Mouse (Mus musculus): ENCODE measurements around the gene Nipsnap2. TPM values are rescaled to one million over a fixed set of nuclear protein-coding genes. Genes with fewer than 3 reads are reported as not detected.

Gene Nipsnap2
- polyA plus RNA-seq, 1 experiment: 16.3 TPM

- Histone ChIP-seq H3K4me1 (ENCODE audit: control insufficient read depth, insufficient read depth, insufficient read length) (no peaks in the 10 kb centered on the region), H3K36me3 (ENCODE audit: control insufficient read depth, insufficient read depth, low read length) (no peaks in the 10 kb centered on the region), H3K27ac (ENCODE audit: insufficient read depth, low read length) (no peak within 1 kb of the TSS), H3K27me3 (ENCODE audit: control insufficient read depth, insufficient read depth, low read length) (no peaks in the 10 kb centered on the region), H3K4me3 (ENCODE audit: extremely low read depth, insufficient read depth, insufficient read length) (no peak within 1 kb of the TSS)
- TF ChIP-seq CTCF (IDR thresholded peaks at IDR 0.05; ENCODE audit: extremely low read depth, insufficient read depth, insufficient read length, insufficient replicate concordance) (no peak), POLR2A (IDR thresholded peaks at IDR 0.05; ENCODE audit: low read depth, low read length) (no peak)
- DNase-seq (ENCODE audit: low read depth in 1 of 2, low spot score in 2 of 2): no peak
- WGBS: 65% methylated on average over 2 of the region's 2 CpGs
Measured at GRCm38 (mm10) chr5:129708412-129708811, 16.5 kb upstream of the Nipsnap2 start, which contains the start of gene Sept14. Gene Sept14 (minus strand): TSS chr5:129708512.

GRCm38 (mm10) chr5:129715326-129715861 lies 9.5 kb upstream of the Nipsnap2 start, which contains the start of gene Mrps17:
Gene Mrps17 (plus strand): TSS chr5:129715497.
- peak; percentile 79 to 91 for DNase-seq (ENCODE audit: low read depth in 1 of 2, low spot score in 2 of 2)
- Histone ChIP-seq H3K36me3 (ENCODE audit: control insufficient read depth, insufficient read depth, low read length) (peaks cover 12% of the 10 kb centered on the region), H3K27me3 (ENCODE audit: control insufficient read depth, insufficient read depth, low read length) (no peaks in the 10 kb centered on the region), H3K4me3 (ENCODE audit: extremely low read depth, insufficient read depth, insufficient read length) (peak within 1 kb of the TSS; percentile 74), H3K4me1 (ENCODE audit: control insufficient read depth, insufficient read depth, insufficient read length) (no peaks in the 10 kb centered on the region), H3K27ac (ENCODE audit: insufficient read depth, low read length) (peak within 1 kb of the TSS; percentile 22)
- WGBS: under 1% methylated on average over 33 of the region's 33 CpGs
- no peak for TF ChIP-seq CTCF (IDR thresholded peaks at IDR 0.05; ENCODE audit: extremely low read depth, insufficient read depth, insufficient read length, insufficient replicate concordance)
- TF ChIP-seq POLR2A (IDR thresholded peaks at IDR 0.05; ENCODE audit: low read depth, low read length): peak; percentile 82

GRCm38 (mm10) chr5:129717016-129717415 lies 7.8 kb upstream of the Nipsnap2 start:
- H3K4me3 ChIP-seq (ENCODE audit: extremely low read depth, insufficient read depth, insufficient read length): no peak overlapping the region
- TF ChIP-seq POLR2A (IDR thresholded peaks at IDR 0.05; ENCODE audit: low read depth, low read length): no peak
- no peak for TF ChIP-seq CTCF (IDR thresholded peaks at IDR 0.05; ENCODE audit: extremely low read depth, insufficient read depth, insufficient read length, insufficient replicate concordance)
- DNase-seq (ENCODE audit: low read depth in 1 of 2, low spot score in 2 of 2): no peak
- H3K36me3 ChIP-seq (ENCODE audit: control insufficient read depth, insufficient read depth, low read length): peaks cover 12% of the 10 kb centered on the region
- no peak overlapping the region for H3K27ac ChIP-seq (ENCODE audit: insufficient read depth, low read length)
- 82% methylated on average over 9 of the region's 9 CpGs for WGBS
- no peaks in the 10 kb centered on the region for H3K27me3 ChIP-seq (ENCODE audit: control insufficient read depth, insufficient read depth, low read length)
- H3K4me1 ChIP-seq (ENCODE audit: control insufficient read depth, insufficient read depth, insufficient read length): no peaks in the 10 kb centered on the region

GRCm38 (mm10) chr5:129720176-129720575 lies 4.7 kb upstream of the Nipsnap2 start:
- Histone ChIP-seq H3K36me3 (ENCODE audit: control insufficient read depth, insufficient read depth, low read length) (peaks cover 12% of the 10 kb centered on the region), H3K4me3 (ENCODE audit: extremely low read depth, insufficient read depth, insufficient read length) (no peak overlapping the region), H3K27me3 (ENCODE audit: control insufficient read depth, insufficient read depth, low read length) (no peaks in the 10 kb centered on the region), H3K4me1 (ENCODE audit: control insufficient read depth, insufficient read depth, insufficient read length) (peaks cover 3% of the 10 kb centered on the region; the same call in 1 of the 2 replicates), H3K27ac (ENCODE audit: insufficient read depth, low read length) (no peak overlapping the region)
- WGBS: 93% methylated on average over 3 of the region's 3 CpGs
- TF ChIP-seq CTCF (IDR thresholded peaks at IDR 0.05; ENCODE audit: extremely low read depth, insufficient read depth, insufficient read length, insufficient replicate concordance) (no peak), POLR2A (IDR thresholded peaks at IDR 0.05; ENCODE audit: low read depth, low read length) (no peak)
- DNase-seq (ENCODE audit: low read depth in 1 of 2, low spot score in 2 of 2): no peak

GRCm38 (mm10) chr5:129724268-129724667 lies 595 bp upstream of the Nipsnap2 start:
- peak overlapping the region; percentile 83; the same call in 1 of the 2 replicates for H3K27ac ChIP-seq (ENCODE audit: insufficient read depth, low read length)
- 30% methylated on average over 4 of the region's 4 CpGs for WGBS
- peak overlapping the region; percentile 73 for H3K4me3 ChIP-seq (ENCODE audit: extremely low read depth, insufficient read depth, insufficient read length)
- no peak for TF ChIP-seq CTCF (IDR thresholded peaks at IDR 0.05; ENCODE audit: extremely low read depth, insufficient read depth, insufficient read length, insufficient replicate concordance)
- TF ChIP-seq POLR2A (IDR thresholded peaks at IDR 0.05; ENCODE audit: low read depth, low read length): no peak
- 0 out of 2 replicates have a peak, but pooled peaks cover under 1% of the 10 kb centered on the region for H3K36me3 ChIP-seq (ENCODE audit: control insufficient read depth, insufficient read depth, low read length)
- H3K27me3 ChIP-seq (ENCODE audit: control insufficient read depth, insufficient read depth, low read length): no peaks in the 10 kb centered on the region
- no peak for DNase-seq (ENCODE audit: low read depth in 1 of 2, low spot score in 2 of 2)
- peaks cover 3% of the 10 kb centered on the region; the same call in 1 of the 2 replicates for H3K4me1 ChIP-seq (ENCODE audit: control insufficient read depth, insufficient read depth, insufficient read length)

GRCm38 (mm10) chr5:129725774-129726392 lies 1.0 kb downstream of the Nipsnap2 start:
- H3K27ac ChIP-seq (ENCODE audit: insufficient read depth, low read length): peak overlapping the region; percentile 83; the same call in 1 of the 2 replicates
- peaks cover 3% of the 10 kb centered on the region; the same call in 1 of the 2 replicates for H3K4me1 ChIP-seq (ENCODE audit: control insufficient read depth, insufficient read depth, insufficient read length)
- no peak for DNase-seq (ENCODE audit: low read depth in 1 of 2, low spot score in 2 of 2)
- 32% methylated on average over 7 of the region's 7 CpGs for WGBS
- H3K36me3 ChIP-seq (ENCODE audit: control insufficient read depth, insufficient read depth, low read length): no peaks in the 10 kb centered on the region
- no peaks in the 10 kb centered on the region for H3K27me3 ChIP-seq (ENCODE audit: control insufficient read depth, insufficient read depth, low read length)
- H3K4me3 ChIP-seq (ENCODE audit: extremely low read depth, insufficient read depth, insufficient read length): peak overlapping the region; percentile 73
- no peak for TF ChIP-seq POLR2A (IDR thresholded peaks at IDR 0.05; ENCODE audit: low read depth, low read length)
- TF ChIP-seq CTCF (IDR thresholded peaks at IDR 0.05; ENCODE audit: extremely low read depth, insufficient read depth, insufficient read length, insufficient replicate concordance): no peak

GRCm38 (mm10) chr5:129726784-129727183 lies 1.9 kb downstream of the Nipsnap2 start:
- no peak overlapping the region for H3K4me3 ChIP-seq (ENCODE audit: extremely low read depth, insufficient read depth, insufficient read length)
- peaks cover 3% of the 10 kb centered on the region; the same call in 1 of the 2 replicates for H3K4me1 ChIP-seq (ENCODE audit: control insufficient read depth, insufficient read depth, insufficient read length)
- no peak for TF ChIP-seq CTCF (IDR thresholded peaks at IDR 0.05; ENCODE audit: extremely low read depth, insufficient read depth, insufficient read length, insufficient replicate concordance)
- TF ChIP-seq POLR2A (IDR thresholded peaks at IDR 0.05; ENCODE audit: low read depth, low read length): no peak
- DNase-seq (ENCODE audit: low read depth in 1 of 2, low spot score in 2 of 2): no peak
- H3K27ac ChIP-seq (ENCODE audit: insufficient read depth, low read length): no peak overlapping the region
- H3K36me3 ChIP-seq (ENCODE audit: control insufficient read depth, insufficient read depth, low read length): no peaks in the 10 kb centered on the region
- WGBS: 96% methylated on average over 3 of the region's 3 CpGs
- no peaks in the 10 kb centered on the region for H3K27me3 ChIP-seq (ENCODE audit: control insufficient read depth, insufficient read depth, low read length)
